In the genomic region with DNA sequence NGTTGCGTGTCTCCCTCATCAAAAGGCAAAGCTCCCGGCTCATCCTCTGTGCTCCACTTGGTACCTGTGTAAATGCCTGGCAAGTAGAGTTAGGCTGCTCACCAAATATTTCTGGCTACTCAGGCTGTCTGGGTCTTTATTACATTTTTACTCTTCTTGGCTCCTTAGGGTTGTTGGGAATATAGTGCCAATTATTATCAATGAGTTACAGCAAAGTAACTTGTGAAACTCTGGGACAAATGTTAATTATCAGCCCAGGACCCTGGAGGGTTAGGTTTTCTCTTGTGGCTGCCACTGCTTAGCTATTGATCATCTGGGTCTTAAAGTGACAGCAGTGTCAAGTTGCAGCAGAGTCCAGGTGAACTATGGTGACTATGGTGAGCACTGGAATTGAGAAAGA, we compare ENCODE assay signal across 20 mouse cellular contexts. TPM values are rescaled to one million over a fixed set of nuclear protein-coding genes. Genes with fewer than 3 reads are reported as not detected.
"Had no signal": no experiment of that assay in that cellular context is flagged by ENCODE, and none has a peak within 500 bp of the region (broad histone marks: within the 10 kb centered on the region; RNA-seq: fewer than 3 reads in every experiment).

No protein-coding gene starts in this region.

- H3K36me3 ChIP-seq: lung, embryonic 15.5 days; midbrain, embryonic 13.5 days; midbrain, embryonic 15.5 days; neural tube, embryonic 12.5 days; stomach, embryonic 15.5 days had no signal

- H3K27me3 ChIP-seq: lung, embryonic 15.5 days; midbrain, embryonic 13.5 days; midbrain, embryonic 15.5 days; neural tube, embryonic 12.5 days; stomach, embryonic 15.5 days had no signal

- H3K4me2 ChIP-seq: lung, embryonic 15.5 days; midbrain, embryonic 11.5 days; midbrain, embryonic 13.5 days; midbrain, embryonic 15.5 days; neural tube, embryonic 12.5 days; stomach, embryonic 15.5 days had no signal

- H3K4me1 ChIP-seq: lung, embryonic 15.5 days; megakaryocyte, embryonic 14.5 days; midbrain, embryonic 13.5 days; midbrain, embryonic 15.5 days; neural tube, embryonic 12.5 days; stomach, embryonic 15.5 days had no signal

- H3K9ac ChIP-seq: lung, embryonic 15.5 days; midbrain, embryonic 13.5 days; midbrain, embryonic 15.5 days; neural tube, embryonic 12.5 days; stomach, embryonic 15.5 days had no signal

- H3K4me3 ChIP-seq: lung, embryonic 15.5 days; megakaryocyte, embryonic 14.5 days; midbrain, embryonic 13.5 days; midbrain, embryonic 15.5 days; neural tube, embryonic 12.5 days; stomach, embryonic 15.5 days had no signal

- H3K27ac ChIP-seq: lung, embryonic 15.5 days; macrophage; midbrain, embryonic 13.5 days; midbrain, embryonic 15.5 days; neural tube, embryonic 12.5 days; stomach, embryonic 15.5 days; stomach, postnatal 0 days had no signal

- H3K9me3 ChIP-seq: lung, embryonic 15.5 days; midbrain, embryonic 13.5 days; midbrain, embryonic 15.5 days; neural tube, embryonic 12.5 days; stomach, embryonic 15.5 days had no signal

- DNase-seq: lung, adult 2 months; lung, postnatal 14 days; lung, postnatal 36 days; right cerebral cortex, postnatal 14 days; thymus, adult 2 months; thymus, postnatal 25 days; thymus, postnatal 4 days had no signal

- ATAC-seq: lung, postnatal 0 days; midbrain, embryonic 13.5 days; midbrain, embryonic 15.5 days had no signal

RNA-seq across cellular contexts. Expression of a gene that starts 11.5 kb away (rescaled TPM):
- total RNA-seq: megakaryocyte progenitor cell, adult 5-6 weeks; monocyte, adult 5-6 weeks; neutrophil, adult 5-6 weeks had no signal
- polyA plus RNA-seq: macrophage had no signal
